Mouse (Mus musculus) neutrophil, adult 5-6 weeks (primary cell): ENCODE results near the gene Ammecr1. TPM values are rescaled to one million over a fixed set of nuclear protein-coding genes. Genes with fewer than 3 reads are reported as not detected.

Experiments
- ATAC-seq: fragments of 151-379, 151-347 bp; 2 replicates; pipeline ENCODE4 v1.8.0; 2017; ENCODE audit warnings: mild to moderate bottlenecking, moderate TSS enrichment; ENCODE audit not compliant: insufficient number of reproducible peaks, poor library complexity, low FRiP score, severe bottlenecking; ENCODE audit errors: extremely low read depth
- total RNA-seq: library from RNA; stranded (forward); fragments of 200-1000 nt; gene quantifications from 2 replicates; pipeline ENCODE4 v1.2.3, GENCODE M21; 2017

The Ammecr1 gene
- total RNA-seq, 1 experiment from 2014 or later: 4.3 TPM

DNA sequence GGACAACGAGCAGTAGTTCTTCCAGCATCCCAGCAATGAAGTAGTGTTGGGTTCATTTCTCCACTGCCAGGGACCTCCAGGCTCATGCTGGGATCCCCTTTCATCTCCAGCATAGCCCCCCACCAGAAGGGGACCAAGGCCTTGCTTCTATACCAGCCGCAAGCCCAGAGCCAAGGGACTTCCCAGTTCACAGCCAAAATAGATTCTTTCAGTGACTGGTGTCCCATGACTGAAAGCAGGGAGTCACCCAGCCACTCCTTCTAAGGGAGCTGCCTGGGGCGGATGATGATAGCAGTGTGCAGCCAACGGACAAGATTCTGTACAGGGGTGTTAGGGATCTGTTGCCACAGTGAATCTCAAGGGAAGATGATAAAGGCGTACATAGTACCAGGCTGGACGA lies 131.7 kb downstream of the Ammecr1 start:
- ATAC-seq: no peak

GRCm38 (mm10) chrX:142833164-142833796 lies 133.2 kb downstream of the Ammecr1 start:
- no peak for ATAC-seq

GRCm38 (mm10) chrX:142832221-142832620 lies 134.3 kb downstream of the Ammecr1 start:
- no peak for ATAC-seq

- no peak for ATAC-seq
These were observed 136.0 kb downstream of the Ammecr1 start for GRCm38 (mm10) chrX:142830572-142830971.

DNA sequence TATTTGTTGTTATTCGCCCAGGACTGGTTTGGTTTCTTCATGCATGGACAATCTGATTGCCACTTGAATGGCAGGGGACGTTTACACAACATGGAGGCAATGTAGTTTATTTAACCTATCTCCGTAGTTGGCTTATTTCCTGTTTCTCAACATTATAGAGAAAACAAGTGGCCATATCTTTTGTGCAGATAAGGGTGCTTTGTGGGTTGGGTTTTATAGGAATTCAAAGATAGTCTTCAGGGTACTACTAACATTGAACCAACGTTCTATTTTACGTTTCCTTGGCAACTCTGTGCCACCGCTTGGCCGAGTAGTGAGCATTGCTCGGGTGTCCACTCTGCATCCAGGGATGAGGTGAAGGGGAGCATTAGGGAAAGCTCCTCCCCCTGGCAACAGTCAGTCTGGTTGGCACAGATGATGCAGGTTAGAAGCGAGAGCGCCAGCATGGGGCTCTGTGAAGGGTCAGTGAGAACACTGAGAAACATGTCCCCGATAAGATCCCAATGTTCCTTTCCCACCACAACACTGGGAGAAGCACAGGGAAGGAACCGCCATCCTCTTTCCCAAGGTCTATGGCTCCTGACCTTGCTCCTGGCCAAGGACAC lies 136.6 kb downstream of the Ammecr1 start:
- no peak for ATAC-seq

GRCm38 (mm10) chrX:142829267-142829666 lies 137.3 kb downstream of the Ammecr1 start:
- ATAC-seq: no peak

GRCm38 (mm10) chrX:142828184-142828908 lies 138.2 kb downstream of the Ammecr1 start:
- ATAC-seq: no peak

GRCm38 (mm10) chrX:142827644-142828043 lies 138.9 kb downstream of the Ammecr1 start:
- ATAC-seq: no peak

DNA sequence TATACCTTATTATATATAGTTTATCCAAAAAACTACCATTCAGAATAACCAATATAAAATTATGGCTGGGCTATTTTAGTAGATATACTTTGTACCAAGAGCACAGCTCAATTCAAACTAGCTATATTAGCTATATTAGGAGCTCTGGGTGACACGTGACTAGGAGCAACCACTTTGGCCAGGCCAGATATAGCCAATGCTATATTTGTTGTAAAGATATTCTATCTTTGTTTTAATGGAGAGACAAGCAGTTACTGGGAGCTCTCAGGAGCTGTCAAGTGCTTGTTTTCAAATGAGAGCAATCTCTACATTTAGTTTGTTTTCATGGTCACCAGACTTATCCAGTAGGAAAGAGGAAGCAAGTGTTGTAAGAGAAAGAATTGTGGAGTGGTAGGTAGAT lies 141.2 kb downstream of the Ammecr1 start:
- ATAC-seq: no peak

DNA sequence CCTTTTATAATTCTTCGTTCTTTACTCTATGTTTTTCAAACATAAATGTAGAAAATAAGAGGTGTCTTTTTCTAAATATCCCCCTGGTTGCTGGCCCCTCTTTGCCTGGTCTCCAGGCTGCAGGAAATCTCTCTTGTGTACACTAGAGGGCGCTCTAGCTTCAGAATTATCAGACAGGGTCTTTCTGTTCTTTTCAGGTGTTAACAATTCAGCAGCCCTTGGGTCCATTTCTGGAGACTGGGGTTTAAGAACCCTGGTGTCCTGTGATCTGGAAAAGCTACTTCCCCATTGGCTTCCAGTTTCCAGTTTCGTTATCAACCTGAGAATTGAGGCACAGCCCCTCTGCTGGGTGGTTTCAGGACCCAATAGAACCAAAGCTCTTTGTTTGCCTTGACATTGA lies 144.7 kb downstream of the Ammecr1 start:
- ATAC-seq: no peak

GRCm38 (mm10) chrX:142821239-142821638 lies 145.3 kb downstream of the Ammecr1 start:
- ATAC-seq: no peak

DNA sequence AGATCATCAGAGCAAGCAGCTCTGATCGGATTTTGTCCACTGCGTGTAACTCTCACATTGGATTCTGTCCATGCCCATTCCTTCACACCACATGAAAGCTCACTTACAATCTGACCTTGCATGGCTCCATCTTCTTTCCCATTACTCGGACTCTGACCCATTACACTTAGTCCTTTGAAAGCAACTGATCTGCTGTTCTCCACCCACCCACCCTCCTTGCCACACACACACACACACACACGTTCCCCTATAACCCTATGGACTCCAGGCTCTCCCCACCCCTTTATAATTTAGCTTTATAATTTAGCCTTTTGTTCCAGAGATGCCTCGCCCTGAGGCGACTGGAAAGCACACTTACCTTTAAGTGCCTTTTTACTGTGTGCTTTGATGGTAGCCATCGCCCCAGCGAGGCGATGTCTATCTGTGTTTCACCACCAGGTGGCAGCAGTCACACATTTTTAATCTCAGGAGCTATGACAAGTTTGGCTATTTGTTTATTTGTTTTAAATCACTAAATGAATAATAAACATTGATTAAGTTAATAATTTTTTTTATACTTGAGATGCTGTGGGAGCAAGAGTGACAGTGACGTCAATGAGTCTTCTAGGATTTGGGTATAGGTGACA lies 148.4 kb downstream of the Ammecr1 start:
- ATAC-seq: peak; percentile 36; the same call in 1 of the 2 replicates

- ATAC-seq: no peak
These were observed 153.4 kb downstream of the Ammecr1 start for GRCm38 (mm10) chrX:142813146-142813545.

DNA sequence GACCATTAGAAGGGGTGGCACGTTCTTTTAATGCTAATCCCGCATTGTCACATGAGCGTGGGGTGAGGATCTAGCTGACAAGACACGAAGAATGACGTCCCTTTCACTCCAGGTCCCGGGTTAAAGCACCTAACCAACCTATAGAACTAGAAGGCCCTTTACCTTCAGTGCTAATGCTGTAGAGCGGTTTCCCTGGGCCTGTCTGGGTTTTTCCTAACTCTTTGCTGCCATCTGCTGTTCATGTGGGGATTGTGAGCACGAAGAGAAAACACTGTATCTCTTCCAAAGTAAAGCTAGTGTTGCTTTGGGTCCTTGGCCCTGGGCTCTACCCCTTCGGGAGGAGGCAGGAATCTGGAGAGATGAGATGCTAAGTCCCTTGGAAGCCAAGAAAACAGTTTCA lies 158.1 kb downstream of the Ammecr1 start:
- no peak for ATAC-seq

- ATAC-seq: no peak
These were observed 159.9 kb downstream of the Ammecr1 start for GRCm38 (mm10) chrX:142806620-142807061.

GRCm38 (mm10) chrX:142806126-142806525 lies 160.4 kb downstream of the Ammecr1 start:
- no peak for ATAC-seq

- no peak for ATAC-seq
These were observed 161.9 kb downstream of the Ammecr1 start for GRCm38 (mm10) chrX:142804596-142804995.
